Mouse (Mus musculus): Measurements from ENCODE around the gene 1700001P01Rik.

DNA sequence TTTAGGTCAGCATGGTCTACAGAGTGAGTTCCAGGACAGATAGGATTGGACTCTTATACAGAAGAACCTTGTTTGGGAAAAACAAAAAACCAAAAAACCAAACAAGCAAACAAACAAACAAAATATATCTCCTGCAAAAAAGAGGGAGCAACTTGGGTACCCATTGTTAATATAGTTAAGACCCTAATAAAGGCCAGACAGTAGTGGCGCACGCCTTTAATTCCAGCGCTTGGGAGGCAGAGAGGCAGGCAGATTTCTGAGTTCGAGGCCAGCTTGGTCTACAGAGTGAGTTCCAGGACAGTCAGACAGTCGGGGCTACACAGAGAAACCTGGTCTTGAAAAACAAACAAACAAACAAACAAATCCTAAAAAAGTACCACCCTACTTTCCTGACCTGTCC, 14.0 kb upstream of the 1700001P01Rik start:
- TF ChIP-seq CTCF (IDR thresholded peaks at IDR 0.05; ENCODE audit: low read depth): no peak
- no peak for TF ChIP-seq EP300 (IDR thresholded peaks at IDR 0.05; ENCODE audit: low read depth)

Data from liver, embryonic 14.5 days (tissue).